Mouse (Mus musculus) NIH3T3 (cell line): ENCODE measurements around the gene Ice1.

Experiments used
- DNase-seq: peaks from one replicate; pipeline ENCODE4 v3.0.0-alpha.2; 2012; ENCODE audit warnings: low read depth

Ice1 gene

GRCm38 (mm10) chr13:70637662-70638291, 343 bp upstream of the Ice1 start:
- DNase-seq, result peak; percentile 95

- no peak for DNase-seq
Measured at GRCm38 (mm10) chr13:70636706-70637105, 728 bp downstream of the Ice1 start.

- no peak for DNase-seq
Measured at GRCm38 (mm10) chr13:70635591-70635990, 1.8 kb downstream of the Ice1 start.

GRCm38 (mm10) chr13:70626416-70626815, 11.0 kb downstream of the Ice1 start:
- no peak for DNase-seq

GRCm38 (mm10) chr13:70625665-70626064, 11.8 kb downstream of the Ice1 start:
- DNase-seq, result no peak

GRCm38 (mm10) chr13:70624445-70624844, 13.0 kb downstream of the Ice1 start:
- no peak for DNase-seq

- no peak for DNase-seq
Measured at GRCm38 (mm10) chr13:70622461-70623057, 14.9 kb downstream of the Ice1 start.

GRCm38 (mm10) chr13:70621509-70621908, 15.9 kb downstream of the Ice1 start:
- no peak for DNase-seq

- no peak for DNase-seq
Measured at GRCm38 (mm10) chr13:70612837-70613236, 24.6 kb downstream of the Ice1 start.

GRCm38 (mm10) chr13:70610431-70611420, 26.7 kb downstream of the Ice1 start:
- DNase-seq, result peak; percentile 86

GRCm38 (mm10) chr13:70609632-70610031, 27.8 kb downstream of the Ice1 start:
- no peak for DNase-seq

- no peak for DNase-seq
Measured at GRCm38 (mm10) chr13:70605366-70605765, 32.1 kb downstream of the Ice1 start.

GRCm38 (mm10) chr13:70604723-70605122, 32.7 kb downstream of the Ice1 start:
- no peak for DNase-seq

GRCm38 (mm10) chr13:70601566-70601965, 35.9 kb downstream of the Ice1 start:
- DNase-seq, result no peak

- DNase-seq, result no peak
Measured at GRCm38 (mm10) chr13:70599964-70600619, 37.3 kb downstream of the Ice1 start.

- DNase-seq, result peak; percentile 12
Measured at GRCm38 (mm10) chr13:70598941-70599340, 38.5 kb downstream of the Ice1 start.

- DNase-seq, result no peak
Measured at GRCm38 (mm10) chr13:70596901-70597300, 40.5 kb downstream of the Ice1 start.

- DNase-seq, result peak; percentile 38
Measured at GRCm38 (mm10) chr13:70590248-70590762, 47.1 kb downstream of the Ice1 start.

- peak; percentile 61 for DNase-seq
Measured at GRCm38 (mm10) chr13:70586969-70587368, 50.5 kb downstream of the Ice1 start.

- DNase-seq, result peak; percentile 51
Measured at GRCm38 (mm10) chr13:70582517-70582916, 54.9 kb downstream of the Ice1 start.

- DNase-seq, result no peak
Measured at GRCm38 (mm10) chr13:70581509-70581908, 55.9 kb downstream of the Ice1 start.

- no peak for DNase-seq
Measured at GRCm38 (mm10) chr13:70574216-70574615, 63.2 kb downstream of the Ice1 start.
